Mouse (Mus musculus): ENCODE measurements around the gene Sytl2.

DNA sequence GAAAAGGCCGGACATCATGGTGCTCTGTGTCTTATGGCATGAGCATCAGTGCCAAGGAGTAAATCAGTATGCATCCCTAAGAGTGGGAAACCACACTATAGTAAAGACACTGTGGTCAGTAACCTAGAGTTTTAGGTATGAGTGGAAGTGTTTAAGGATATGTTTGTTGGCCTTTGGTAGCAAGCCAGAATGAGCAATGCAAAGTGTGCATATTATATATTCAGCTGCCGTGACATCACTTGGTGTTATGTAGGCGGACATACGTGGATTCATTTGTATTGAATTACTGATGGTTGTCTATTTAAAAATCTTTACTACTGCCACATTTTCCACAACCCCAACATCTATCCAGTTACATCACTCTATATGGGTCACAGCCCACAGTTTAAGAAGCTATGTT is 23.1 kb downstream of the Sytl2 start:
- no peak for TF ChIP-seq ZMIZ1 (IDR thresholded peaks at IDR 0.05; ENCODE audit: low read depth, low read length)
- TF ChIP-seq TCF12 (IDR thresholded peaks at IDR 0.05; ENCODE audit: low read depth, low read length) = no peak
- no peak for TF ChIP-seq CTCF (conservative IDR thresholded peaks at IDR 0.05 in 1 of 2, IDR thresholded peaks at IDR 0.05 in 1 of 2; ENCODE audit: low read depth in 2 of 2, low read length in 2 of 2)
- TF ChIP-seq EP300 (IDR thresholded peaks at IDR 0.05; ENCODE audit: low read length) = no peak
- TF ChIP-seq POLR2A (IDR thresholded peaks at IDR 0.05; ENCODE audit: low read depth, low read length) = no peak
- TF ChIP-seq TBP (conservative IDR thresholded peaks at IDR 0.05; ENCODE audit: low read depth, low read length) = no peak
- TF ChIP-seq GABPA (IDR thresholded peaks at IDR 0.05; ENCODE audit: insufficient replicate concordance, low read depth, low read length) = no peak
- TF ChIP-seq POLR2AphosphoS2 (IDR thresholded peaks at IDR 0.05; ENCODE audit: low read depth, low read length) = no peak
- TF ChIP-seq UBTF (IDR thresholded peaks at IDR 0.05; ENCODE audit: low read depth, low read length) = no peak
- no peak for TF ChIP-seq JUND (conservative IDR thresholded peaks at IDR 0.05; ENCODE audit: low read depth, low read length)
- no peak for TF ChIP-seq RAD21 (IDR thresholded peaks at IDR 0.05; ENCODE audit: low read depth, low read length)
